Mouse (Mus musculus) adrenal gland, postnatal 14 days (tissue): ENCODE measurements around the gene 1700008O03Rik. TPM values are rescaled to one million over a fixed set of nuclear protein-coding genes. Genes with fewer than 3 reads are reported as not detected.

ENCODE experiments used
- DNase-seq: peaks from one replicate; pipeline ENCODE4 v3.0.0; 2021; ENCODE audit warnings: mixed read lengths
- total RNA-seq: library from RNA; stranded (reverse); gene quantifications from 2 replicates; pipeline ENCODE4 v1.2.3, GENCODE M21; 2021

Gene 1700008O03Rik
- total RNA-seq, 1 experiment from 2014 or later, result 0.59 TPM

DNA sequence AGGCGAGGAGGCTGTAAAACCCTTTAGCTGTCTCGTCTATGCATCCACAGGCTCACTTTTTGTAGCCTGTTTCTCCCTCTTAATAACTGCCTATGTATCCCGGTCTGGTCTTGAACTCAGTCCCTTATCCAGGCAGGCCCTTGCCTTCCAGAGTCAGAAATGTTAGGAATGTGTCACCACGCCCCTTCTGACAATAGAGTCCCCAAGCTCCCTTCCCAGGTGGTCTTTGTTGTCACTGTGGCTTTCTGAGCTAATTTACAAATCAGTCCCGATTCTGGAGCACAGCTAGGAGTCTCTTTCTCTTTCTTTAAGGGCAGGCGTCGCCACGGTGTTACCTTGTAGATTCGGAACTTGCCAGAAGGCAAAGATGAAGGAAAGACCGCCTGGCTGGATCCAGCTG, 10.4 kb downstream of the 1700008O03Rik start:
- no peak for DNase-seq

DNA sequence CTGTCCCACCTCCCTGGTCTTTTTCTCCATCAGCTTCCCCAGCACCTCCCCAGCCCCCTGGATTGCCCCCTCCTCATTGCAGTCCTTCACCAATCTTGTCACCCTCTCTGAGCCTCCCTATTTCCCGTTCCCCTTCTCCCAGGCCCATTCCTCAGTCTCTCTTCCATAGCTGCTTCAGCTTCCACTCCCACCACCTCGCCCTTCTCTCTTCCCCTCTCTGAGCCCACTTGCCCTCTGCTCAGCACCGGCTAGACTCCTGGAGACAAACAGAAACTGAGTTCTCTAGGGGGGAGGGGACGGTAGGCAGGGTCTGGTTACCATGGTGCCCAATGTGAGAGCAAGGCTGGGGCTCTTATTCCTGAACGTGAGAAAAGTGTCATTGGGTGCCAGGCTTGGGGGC, 10.9 kb downstream of the 1700008O03Rik start:
- DNase-seq, result no peak

DNA sequence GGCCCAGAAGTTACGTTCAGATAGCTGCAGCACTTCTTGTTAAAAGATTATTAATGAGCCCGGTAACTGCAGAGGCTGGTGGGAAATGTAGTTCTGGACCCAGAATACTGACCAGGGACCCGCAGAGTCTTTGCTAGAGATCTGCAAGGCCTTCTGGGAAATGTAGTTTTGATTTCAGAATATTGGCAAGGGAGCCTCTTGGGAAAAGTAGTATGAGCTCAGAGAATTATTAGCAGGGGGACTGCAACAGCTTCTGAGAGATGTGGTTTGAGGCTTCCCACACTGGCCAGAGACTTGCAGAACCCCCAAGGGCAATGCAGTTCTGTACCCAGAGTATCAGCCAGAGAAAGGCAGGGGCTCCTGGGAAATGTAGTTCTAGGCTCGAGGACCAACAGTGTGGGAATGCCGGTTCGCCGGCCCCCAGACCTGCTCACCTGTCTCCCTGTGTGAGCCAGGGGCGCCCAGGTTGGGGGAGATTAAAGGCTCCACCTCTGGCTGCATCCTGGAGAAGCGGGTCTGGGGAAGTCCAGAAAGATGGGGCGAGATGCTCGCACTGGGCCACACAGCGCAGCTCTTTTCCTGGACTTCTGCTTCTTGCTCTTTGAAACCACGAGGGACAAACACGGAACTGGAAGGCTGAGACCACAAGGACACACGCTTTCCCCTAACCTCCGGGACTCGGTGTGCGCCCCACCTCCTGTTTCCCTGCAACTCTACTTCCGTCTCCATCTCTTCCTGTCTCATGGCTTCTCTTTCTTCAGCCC, 11.5 kb downstream of the 1700008O03Rik start:
- peak; percentile 86 for DNase-seq

DNA sequence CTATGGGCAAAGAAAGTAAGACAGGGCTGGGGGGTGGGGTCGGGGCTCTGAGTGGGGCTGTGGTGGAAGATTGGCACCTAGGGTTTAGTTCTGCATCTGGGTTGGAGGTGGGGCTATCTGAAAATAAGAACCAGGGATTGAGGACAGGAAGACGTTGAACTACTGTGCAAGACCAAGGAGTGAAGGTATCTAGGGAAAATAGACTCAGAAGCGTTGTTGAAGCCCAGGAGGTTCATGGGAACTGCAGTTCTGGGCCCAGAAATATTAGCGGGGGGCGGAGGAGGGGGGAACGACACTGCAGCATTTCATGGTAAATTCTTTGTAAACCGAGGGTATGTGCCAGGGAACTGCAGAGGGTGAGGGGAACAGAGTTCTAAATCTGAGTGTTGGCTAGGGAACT, 12.2 kb downstream of the 1700008O03Rik start:
- no peak for DNase-seq

DNA sequence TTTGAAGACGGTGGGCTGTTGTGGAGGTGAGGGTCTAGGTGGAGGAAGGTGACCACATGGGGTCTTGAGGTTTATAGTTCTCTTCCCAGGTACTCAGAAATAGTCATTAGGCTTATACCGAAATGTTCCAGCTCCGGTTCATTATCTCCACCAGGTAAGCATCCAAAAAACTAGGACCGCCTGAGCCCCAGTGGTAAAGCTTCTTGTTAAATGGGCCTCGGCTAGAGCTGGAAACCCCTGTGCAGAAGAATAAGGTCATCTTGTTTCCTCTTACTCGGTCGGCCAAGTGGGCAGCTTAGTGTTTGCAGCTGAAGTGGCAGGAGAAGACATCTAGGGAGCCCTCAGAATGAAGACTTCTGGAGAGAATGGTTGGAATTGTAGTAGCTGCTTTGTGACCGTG, 12.9 kb downstream of the 1700008O03Rik start:
- DNase-seq, result no peak

DNA sequence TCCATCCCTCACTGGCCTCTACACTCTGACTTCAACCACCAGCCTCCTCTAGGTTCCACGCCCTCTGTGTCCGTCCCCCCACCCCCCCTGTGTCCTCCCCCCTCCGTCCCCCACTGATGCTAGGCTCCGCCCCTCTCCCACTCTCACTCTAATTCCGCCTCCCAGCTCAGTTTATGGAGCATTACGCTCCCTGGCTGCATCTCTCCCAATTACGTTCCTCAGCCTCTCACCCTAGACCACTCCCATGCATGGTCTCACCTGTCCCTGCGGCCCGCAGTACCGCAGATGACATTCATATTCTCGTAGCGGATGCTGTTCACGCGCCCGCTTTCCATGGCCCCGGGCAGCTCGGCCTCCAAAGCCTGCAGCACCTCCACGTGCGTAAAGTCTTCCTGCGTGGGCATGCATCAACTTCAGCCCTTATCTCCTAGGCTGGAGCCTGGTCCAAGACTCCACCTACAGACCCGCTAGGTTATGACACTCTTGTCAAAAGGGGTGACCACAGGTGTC, 24.8 kb downstream of the 1700008O03Rik start:
- no peak for DNase-seq

DNA sequence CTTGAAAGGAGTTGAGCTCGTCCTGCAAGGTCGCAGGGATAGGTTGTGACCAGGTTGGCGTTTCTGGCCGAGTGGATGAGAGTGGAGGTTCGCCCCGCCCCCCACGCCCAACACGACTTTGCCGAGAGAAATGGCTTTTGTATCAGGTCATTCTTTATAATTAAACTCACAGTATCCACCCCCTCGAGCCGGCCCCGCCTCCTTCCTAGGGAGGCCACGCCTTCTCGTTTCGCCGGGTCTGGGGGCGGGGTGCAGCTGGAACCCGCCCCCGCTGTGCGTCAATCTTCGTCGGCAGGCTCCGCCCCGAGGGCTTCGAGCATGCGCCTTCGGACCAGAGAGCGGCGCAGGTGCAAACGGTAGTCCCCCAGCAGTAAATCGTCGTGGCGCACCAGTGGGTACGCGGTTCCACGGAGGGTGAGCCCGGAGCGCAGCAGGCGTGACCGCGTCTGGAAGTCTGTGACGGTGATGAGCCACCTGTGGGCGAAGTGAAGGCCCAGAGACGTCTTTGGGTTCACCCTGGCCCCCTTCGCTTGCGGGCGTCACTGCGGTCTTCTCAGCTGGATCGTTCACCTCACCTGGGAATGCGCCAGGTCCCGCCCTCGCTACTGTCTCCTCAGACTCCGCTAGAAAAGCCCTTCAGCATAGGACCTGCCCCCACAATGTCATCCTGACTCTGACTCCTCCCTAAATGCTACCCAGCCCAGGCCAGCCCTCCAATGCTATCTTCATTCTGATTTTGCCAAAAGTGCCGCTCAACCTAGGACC, 25.5 kb downstream of the 1700008O03Rik start:
- peak; percentile 96 for DNase-seq

DNA sequence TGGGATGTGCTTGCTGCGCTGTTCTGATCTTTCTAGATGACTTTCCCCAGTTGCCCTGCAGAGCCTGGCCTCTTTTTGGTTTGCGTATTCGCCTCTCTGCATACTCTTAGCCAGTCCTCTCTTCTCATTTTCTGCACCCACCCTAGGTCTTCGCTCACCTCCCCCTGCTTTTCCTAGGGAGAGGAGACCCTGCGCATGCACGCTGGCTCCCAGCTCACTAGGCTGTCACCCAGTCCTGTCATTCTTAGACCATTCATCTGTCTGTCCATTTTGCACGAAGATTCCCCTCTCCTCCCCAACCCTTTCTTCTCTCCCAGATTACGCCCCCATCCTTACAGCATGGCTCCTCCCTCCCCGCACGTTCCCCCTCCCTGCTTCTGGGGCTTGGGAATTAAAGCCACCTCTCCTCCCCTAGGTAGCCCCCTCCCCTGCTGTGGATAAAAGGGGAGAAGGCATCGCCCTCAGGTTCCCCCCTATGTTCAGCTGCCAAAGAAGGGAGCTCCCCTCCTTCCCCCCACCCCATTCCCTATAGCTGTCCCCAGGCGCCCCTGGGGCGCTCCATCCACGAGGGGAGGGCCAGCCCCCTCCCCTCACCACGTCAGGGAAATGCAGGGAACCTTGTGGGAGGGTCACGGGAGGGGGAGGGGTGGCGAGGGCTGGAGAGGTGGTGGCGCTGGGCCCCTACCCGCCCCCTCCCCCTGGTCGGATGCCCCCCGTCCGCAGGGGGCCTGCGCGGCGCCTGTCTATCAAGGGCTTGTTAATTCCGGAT, 26.6 kb downstream of the 1700008O03Rik start:
- DNase-seq, result no peak

DNA sequence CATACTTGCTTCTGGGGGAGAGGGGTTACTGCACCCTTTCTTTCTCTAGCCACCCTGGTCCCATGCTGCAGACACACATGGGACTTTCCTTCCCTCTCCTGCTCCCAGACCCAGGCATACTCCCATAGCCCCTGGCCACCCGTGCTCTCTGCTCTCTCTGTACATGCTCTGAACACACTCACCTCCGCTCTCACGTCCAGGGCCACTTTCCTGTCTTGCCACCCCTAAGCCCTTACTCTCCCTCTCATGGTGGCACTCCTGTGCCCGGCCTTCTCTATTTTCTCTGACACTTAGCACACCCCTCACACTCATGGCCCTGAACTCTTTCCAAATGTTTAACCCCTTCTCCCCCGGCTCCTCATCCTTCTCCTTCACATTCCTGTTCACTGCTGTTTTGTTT, 27.6 kb downstream of the 1700008O03Rik start:
- DNase-seq, result no peak

DNA sequence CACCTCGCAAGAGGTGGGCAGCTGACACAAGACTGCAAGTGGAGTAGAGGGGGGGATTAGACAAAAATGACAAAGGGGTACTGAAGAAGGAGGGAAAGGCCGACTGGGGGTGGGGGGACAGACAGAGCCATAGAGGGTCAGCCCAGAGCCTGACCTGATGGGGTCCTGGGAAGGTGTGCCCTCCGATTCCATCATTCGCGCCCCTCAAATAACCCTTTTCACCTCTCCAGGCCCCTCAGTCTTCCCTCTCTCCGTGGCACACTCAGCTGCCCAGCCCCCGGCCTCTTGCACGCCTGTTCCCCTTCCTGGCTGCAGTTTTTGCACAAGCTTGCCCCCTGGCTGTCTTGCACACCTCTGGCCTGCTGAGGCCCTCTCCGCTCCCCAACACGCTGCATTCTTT, 28.1 kb downstream of the 1700008O03Rik start:
- DNase-seq, result no peak

DNA sequence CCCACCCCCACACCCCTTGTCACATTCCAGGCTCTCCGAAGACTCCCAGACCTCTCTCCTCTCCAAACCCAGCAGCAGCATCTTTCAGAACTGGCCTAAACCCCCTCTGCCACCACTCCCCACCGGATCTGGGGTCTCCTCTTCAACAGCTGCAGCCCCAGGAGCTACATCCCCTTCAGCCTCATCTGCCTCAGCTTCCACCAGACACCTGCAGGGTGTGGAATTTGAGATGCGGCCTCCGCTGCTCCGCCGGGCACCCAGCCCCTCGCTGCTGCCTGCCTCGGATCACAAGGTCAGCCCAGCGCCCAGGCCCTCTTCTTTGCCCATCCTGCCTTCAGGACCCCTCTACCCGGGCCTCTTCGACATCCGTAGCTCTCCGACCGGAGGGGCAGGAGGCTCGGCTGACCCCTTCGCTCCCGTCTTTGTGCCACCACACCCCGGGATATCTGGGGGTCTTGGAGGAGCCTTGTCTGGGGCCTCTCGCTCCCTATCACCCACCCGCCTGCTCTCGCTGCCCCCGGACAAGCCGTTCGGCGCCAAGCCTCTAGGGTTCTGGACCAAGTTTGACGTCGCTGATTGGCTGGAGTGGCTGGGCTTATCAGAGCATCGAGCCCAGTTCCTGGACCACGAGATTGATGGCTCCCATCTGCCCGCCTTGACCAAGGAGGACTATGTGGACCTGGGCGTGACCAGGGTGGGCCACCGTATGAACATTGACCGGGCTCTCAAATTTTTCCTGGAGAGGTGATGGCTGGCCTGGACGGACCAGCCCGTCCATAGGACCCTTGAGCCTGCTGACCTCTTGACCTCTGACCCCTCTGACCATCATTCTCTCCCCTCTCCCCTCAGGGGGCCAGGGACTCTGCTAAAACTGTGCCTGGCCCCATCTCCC, 28.8 kb downstream of the 1700008O03Rik start:
- DNase-seq, result no peak

DNA sequence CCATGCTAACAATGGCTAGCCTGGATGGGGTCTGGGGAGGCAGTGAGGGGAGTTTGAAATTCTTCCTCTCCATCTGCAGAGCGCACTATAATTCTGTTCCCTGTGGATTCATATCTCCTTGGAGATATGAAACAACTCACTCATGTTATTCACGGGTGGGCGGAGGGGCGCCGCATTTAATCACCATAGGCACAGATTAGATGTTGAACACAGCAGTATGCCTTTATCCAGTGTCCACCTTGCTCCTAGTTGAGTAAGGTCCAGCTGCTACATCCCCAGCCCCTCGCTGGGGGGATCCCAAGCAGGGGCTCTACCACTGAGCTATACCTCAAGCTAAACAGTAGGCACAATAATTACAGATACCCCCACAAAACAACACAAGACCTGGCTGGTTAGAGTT, 30.2 kb downstream of the 1700008O03Rik start:
- no peak for DNase-seq

DNA sequence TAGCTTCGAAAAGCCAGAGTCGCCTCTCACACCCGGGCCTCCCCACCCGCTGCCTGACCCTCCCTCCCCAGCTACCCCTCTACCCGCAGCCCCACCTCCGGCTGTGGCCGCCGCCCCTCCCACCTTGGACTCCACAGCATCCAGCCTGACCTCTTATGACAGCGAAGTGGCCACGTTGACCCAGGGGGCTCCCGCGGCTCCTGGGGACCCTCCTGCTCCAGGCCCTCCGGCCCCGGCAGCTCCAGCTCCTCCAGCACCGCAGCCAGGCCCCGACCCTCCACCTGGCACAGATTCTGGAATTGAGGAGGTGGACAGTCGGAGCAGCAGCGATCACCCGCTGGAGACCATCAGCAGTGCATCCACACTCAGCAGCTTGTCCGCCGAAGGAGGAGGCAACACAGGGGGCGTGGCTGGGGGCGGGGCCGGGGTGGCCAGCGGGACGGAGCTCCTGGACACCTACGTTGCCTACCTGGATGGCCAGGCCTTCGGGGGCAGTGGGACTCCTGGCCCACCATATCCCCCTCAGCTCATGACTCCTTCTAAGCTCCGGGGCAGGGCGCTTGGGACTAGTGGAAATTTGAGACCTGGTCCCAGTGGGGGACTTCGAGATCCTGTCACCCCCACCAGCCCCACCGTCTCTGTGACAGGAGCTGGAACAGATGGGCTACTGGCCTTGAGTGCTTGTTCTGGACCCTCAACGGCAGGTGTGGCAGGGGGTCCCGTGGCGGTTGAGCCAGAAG, 31.8 kb downstream of the 1700008O03Rik start:
- DNase-seq, result peak; percentile 64

DNA sequence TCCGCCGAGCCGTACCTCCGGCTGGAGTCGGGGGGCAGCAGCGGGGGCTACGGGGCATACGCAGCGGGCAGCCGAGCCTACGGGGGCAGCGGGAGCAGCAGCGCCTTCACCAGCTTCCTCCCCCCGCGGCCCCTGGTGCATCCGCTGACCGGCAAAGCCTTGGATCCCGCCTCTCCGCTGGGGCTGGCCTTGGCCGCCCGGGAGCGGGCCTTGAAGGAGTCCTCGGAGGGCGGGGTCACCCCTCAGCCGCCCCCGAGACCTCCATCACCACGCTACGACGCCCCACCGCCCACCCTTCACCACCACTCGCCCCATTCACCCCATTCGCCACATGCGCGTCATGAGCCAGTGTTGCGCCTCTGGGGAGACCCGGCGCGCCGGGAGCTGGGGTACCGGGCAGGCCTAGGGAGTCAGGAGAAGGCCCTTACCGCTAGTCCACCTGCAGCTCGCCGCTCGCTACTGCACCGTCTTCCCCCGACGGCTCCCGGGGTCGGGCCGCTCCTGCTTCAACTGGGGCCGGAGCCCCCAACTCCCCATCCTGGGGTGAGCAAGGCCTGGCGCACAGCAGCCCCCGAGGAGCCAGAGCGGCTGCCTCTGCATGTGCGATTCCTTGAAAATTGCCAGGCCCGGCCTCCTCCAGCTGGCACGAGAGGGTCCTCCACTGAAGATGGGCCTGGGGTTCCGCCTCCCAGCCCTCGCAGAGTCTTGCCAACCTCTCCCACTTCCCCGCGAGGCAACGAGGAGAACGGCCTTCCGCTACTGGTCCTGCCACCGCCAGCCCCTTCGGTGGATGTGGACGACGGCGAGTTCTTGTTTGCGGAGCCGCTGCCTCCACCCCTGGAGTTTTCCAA, 32.6 kb downstream of the 1700008O03Rik start:
- DNase-seq, result peak; percentile 49

DNA sequence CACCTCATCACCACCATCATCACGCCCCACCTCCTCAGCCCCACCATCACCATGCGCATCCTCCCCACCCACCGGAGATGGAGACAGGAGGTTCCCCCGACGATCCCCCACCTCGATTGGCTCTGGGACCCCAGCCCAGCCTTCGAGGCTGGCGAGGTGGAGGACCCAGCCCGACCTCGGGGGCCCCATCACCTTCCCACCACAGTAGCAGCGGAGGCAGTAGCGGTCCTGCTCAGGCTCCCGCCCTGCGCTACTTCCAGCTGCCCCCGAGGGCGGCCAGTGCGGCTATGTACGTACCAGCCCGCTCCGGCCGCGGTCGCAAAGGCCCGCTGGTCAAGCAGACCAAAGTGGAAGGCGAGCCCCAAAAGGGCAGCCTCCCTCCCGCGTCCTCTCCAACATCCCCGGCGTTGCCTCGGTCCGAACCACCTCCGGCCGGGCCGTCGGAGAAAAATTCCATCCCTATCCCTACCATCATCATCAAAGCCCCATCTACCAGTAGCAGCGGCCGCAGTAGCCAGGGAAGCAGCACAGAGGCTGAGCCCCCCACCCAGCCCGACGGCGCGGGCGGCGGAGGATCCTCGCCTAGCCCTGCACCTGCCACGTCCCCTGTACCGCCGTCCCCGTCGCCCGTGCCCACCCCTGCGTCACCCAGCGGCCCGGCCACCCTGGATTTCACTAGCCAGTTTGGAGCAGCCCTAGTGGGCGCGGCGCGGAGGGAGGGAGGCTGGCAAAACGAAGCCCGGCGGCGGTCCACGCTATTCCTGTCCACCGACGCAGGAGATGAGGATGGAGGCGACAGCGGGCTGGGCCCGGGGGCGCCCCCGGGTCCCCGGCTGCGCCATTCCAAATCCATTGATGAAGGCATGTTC, 33.5 kb downstream of the 1700008O03Rik start:
- no peak for DNase-seq

DNA sequence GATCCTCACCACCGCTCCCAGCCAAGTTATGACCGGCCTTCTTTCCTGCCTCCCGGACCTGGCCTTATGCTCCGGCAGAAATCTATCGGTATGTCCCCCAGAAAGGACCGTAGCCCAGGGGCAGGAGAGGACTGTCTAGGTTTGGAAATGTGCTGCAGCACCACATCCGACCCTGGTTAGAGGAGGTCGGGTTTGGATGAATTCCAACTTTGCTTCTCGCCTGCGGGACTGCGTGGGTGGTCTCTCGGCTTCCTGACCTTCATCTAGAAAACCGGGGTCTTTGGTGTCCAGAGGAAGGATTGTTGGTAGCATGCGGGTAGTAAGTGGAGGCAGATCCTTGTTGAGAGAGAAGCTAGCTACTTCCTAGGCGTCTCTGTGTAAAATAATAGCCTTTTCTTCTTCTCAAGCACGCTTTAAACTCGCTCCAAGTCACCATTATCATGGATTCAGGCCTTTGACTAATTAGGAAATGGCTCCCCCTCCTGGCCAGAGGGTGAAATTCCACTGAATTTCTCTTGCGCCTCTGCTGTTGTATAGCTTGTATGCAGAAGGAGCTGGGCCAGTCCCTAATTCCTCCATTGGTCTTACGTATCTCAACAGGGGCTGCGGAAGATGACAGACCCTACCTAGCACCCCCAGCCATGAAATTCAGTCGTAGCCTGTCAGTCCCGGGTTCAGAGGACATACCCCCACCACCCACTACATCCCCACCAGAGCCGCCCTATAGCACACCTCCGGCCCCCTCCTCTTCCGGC, 34.5 kb downstream of the 1700008O03Rik start:
- peak; percentile 88 for DNase-seq

DNA sequence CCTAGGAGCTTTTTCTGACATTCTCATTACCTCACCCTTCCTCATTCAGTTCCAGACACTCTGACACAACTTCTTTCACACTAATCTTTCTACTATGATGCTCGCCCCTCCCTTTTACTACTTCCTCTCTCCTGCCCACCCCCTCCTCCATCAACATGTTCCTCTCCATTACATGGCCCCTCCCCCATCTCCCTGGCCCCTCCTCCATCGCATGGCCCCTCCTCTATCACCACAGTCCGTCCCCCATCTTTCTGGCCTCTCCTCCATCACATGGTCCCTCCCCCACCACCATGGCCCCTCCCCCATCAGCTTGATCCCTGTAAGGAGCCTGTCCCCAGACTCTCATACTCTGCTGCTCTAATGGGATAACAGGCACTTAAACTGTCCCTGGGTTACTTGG, 36.6 kb downstream of the 1700008O03Rik start:
- peak; percentile 20 for DNase-seq

DNA sequence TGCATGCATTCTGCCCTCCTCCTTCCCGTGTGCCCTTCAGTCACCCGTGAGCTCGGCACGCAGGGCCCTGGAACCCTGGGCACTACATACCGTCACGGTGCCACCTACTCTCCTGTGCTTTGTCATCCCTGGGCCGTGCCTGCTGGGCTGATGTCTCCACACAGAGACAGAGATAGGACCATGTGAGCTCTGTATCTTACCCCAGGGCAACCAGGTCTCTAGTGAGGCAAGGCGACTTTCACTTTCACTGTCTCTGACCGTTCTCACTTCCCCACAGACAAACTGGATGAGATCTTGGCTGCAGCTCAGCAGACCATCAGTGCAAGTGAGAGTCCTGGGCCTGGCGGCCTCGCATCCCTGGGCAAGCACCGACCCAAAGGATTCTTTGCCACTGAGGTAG, 41.0 kb downstream of the 1700008O03Rik start:
- no peak for DNase-seq
